Mouse (Mus musculus): ENCODE measurements around the gene Kcnt2.

- TF ChIP-seq CTCF (IDR thresholded peaks at IDR 0.05; ENCODE audit: low read depth, low read length) (no peak), POLR2AphosphoS5 (IDR thresholded peaks at IDR 0.05; ENCODE audit: insufficient replicate concordance, low read depth, low read length) (no peak), GATA1 (IDR thresholded peaks at IDR 0.05; ENCODE audit: borderline replicate concordance, low read length) (no peak), TAL1 (conservative IDR thresholded peaks at IDR 0.05; ENCODE audit: low read depth, low read length) (no peak)
Measured at GRCm38 (mm10) chr1:140618164-140618563, 372.2 kb downstream of the Kcnt2 start.
